Comparison of ENCODE assay signal across 22 mouse cellular contexts in the genomic region with DNA sequence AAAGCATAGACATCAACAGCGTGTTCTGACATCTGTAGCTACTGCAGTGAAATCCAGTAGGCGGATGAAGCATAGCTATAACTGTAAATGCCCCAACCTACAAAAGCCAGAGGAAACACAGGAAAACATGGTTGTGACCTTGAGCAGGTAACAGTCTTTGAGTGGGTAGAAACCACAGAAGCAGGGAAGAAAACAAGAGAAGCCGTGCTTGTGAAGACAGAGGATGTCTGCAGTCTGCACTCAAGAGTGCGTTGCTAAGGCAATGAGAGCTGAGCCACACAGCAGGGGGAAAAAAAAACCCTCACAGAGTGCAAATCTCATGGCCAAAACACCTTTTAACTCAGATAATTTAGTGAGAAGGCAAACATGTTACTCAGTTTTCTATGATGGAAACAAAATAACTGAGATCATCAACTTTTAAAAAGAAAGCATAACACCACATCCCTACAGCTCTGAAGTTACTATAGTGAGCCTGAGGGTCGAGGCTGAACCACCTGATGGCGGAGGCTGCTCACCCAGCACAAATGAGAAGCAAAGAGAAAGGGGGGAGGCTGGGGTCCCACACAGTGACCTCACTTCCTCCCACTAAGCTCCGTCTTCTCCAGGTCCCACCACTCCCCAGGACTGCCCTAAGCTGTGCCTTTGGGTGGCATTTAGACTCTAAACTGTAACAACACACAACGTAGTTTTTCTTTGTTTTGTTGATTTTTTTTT. TPM values are rescaled to one million over a fixed set of nuclear protein-coding genes. Genes with fewer than 3 reads are reported as not detected.
DNase-seq lines count a peak whose midpoint lies in the region; ATAC-seq lines count a peak whose summit lies in the region.
"Had no signal": no experiment of that assay in that cellular context is flagged by ENCODE, and none has a peak within 500 bp of the region (broad histone marks: within the 10 kb centered on the region; RNA-seq: fewer than 3 reads in every experiment).

No protein-coding gene starts in this region.

- no peaks in the 10 kb centered on the region for H3K27me3 ChIP-seq in midbrain, embryonic 11.5 days (ENCODE audit: control insufficient read depth, insufficient read depth, low read length)
- H3K27me3 ChIP-seq in midbrain, embryonic 13.5 days = no peaks in the 10 kb centered on the region
- H3K27me3 ChIP-seq: limb, embryonic 12.5 days; neural tube, embryonic 13.5 days had no signal

- H3K9me3 ChIP-seq in midbrain, embryonic 11.5 days (ENCODE audit: control insufficient read depth, low read length) = no peaks in the 10 kb centered on the region
- no peaks in the 10 kb centered on the region for H3K9me3 ChIP-seq in midbrain, embryonic 13.5 days
- H3K9me3 ChIP-seq: embryonic facial prominence, embryonic 12.5 days; heart, embryonic 10.5 days; limb, embryonic 12.5 days; neural tube, embryonic 13.5 days had no signal

- no peak overlapping the region for H3K27ac ChIP-seq in midbrain, embryonic 11.5 days (ENCODE audit: low read depth, low read length)
- H3K27ac ChIP-seq in midbrain, embryonic 13.5 days = no peak overlapping the region
- H3K27ac ChIP-seq: embryonic facial prominence, embryonic 12.5 days; heart, embryonic 10.5 days; hindbrain, postnatal 0 days; left cerebral cortex, adult 2 months; limb, embryonic 12.5 days; liver, embryonic 15.5 days; neural tube, embryonic 13.5 days had no signal

- H3K4me3 ChIP-seq in midbrain, embryonic 11.5 days (ENCODE audit: low read depth, low read length) = no peak overlapping the region
- H3K4me3 ChIP-seq in midbrain, embryonic 13.5 days (replicated peaks) = no peak overlapping the region
- H3K4me3 ChIP-seq: embryonic facial prominence, embryonic 12.5 days; heart, embryonic 10.5 days; left cerebral cortex, adult 2 months; limb, embryonic 12.5 days; liver, embryonic 15.5 days; neural tube, embryonic 13.5 days had no signal

- H3K36me3 ChIP-seq in midbrain, embryonic 11.5 days (ENCODE audit: control insufficient read depth, insufficient read depth, low read length) = no peaks in the 10 kb centered on the region
- H3K36me3 ChIP-seq in midbrain, embryonic 13.5 days = no peaks in the 10 kb centered on the region
- H3K36me3 ChIP-seq: embryonic facial prominence, embryonic 12.5 days; heart, embryonic 10.5 days; limb, embryonic 12.5 days; liver, embryonic 15.5 days; neural tube, embryonic 13.5 days had no signal

- no peak overlapping the region for H3K9ac ChIP-seq in midbrain, embryonic 11.5 days (ENCODE audit: low read length)
- H3K9ac ChIP-seq in midbrain, embryonic 13.5 days (replicated peaks) = no peak overlapping the region
- H3K9ac ChIP-seq: embryonic facial prominence, embryonic 12.5 days; limb, embryonic 12.5 days; liver, embryonic 15.5 days; neural tube, embryonic 13.5 days had no signal

- no peak for ATAC-seq in midbrain, embryonic 11.5 days (ENCODE audit: low FRiP score)
- ATAC-seq in midbrain, embryonic 13.5 days = no peak
- ATAC-seq in CD4-positive, CD25-positive, alpha-beta regulatory T cell, adult 4 months = peak; percentile 93
- 0 out of 2 replicates have a peak, but pooled peaks have one; percentile 9 for ATAC-seq in megakaryocyte, adult 5-6 weeks (ENCODE audit: poor library complexity, severe bottlenecking)
- ATAC-seq: hindbrain, postnatal 0 days had no signal

- peaks cover 4% of the 10 kb centered on the region; the same call in 1 of the 2 replicates for H3K4me1 ChIP-seq in midbrain, embryonic 11.5 days (ENCODE audit: control insufficient read depth, insufficient read depth, low read length)
- peaks cover 14% of the 10 kb centered on the region for H3K4me1 ChIP-seq in midbrain, embryonic 13.5 days (replicated peaks)
- H3K4me1 ChIP-seq: embryonic facial prominence, embryonic 12.5 days; limb, embryonic 12.5 days; neural tube, embryonic 13.5 days had no signal

- 50% methylated on average over 8 of the region's 8 CpGs for WGBS in midbrain, embryonic 11.5 days
- WGBS in midbrain, embryonic 13.5 days = 40% methylated on average over 8 of the region's 8 CpGs

- peak; percentile 86 for DNase-seq in midbrain, embryonic 11.5 days (ENCODE audit: low spot score, missing footprints)
- DNase-seq in thymus, postnatal 25 days = peak; percentile 72
- no peak for DNase-seq in gastrocnemius, postnatal 4 days (ENCODE audit: low spot score in 2 of 2)
- no peak for DNase-seq in adrenal gland, postnatal 25 days
- DNase-seq: adrenal gland, postnatal 36 days; gastrocnemius, postnatal 14 days; kidney, adult 8-10 months; lung, postnatal 10 days; retina, postnatal 1 day; spleen, adult 18-20 months had no signal

- H3K4me2 ChIP-seq in midbrain, embryonic 11.5 days = no peak overlapping the region
- H3K4me2 ChIP-seq in midbrain, embryonic 13.5 days (replicated peaks) = no peak overlapping the region
- H3K4me2 ChIP-seq: embryonic facial prominence, embryonic 12.5 days; limb, embryonic 12.5 days; liver, embryonic 15.5 days; neural tube, embryonic 13.5 days had no signal

RNA-seq across cellular contexts. Expression of a gene that starts 8.3 kb away (rescaled TPM):
- 0.93 and 1.2 TPM in 2 replicates for polyA plus RNA-seq in midbrain, embryonic 11.5 days (2014; fragmentation: Nextera tagmentation; extraction: Ambion mirVana)
- polyA plus RNA-seq in midbrain, embryonic 13.5 days (2015; fragmentation: Nextera tagmentation; extraction: Ambion mirVana) = 0.40 TPM in 2 replicates
- polyA plus RNA-seq in CD4-positive, CD25-positive, alpha-beta regulatory T cell, adult 4 months (2017; shearing (Covaris generic)) = 10 to 100 TPM; 12.0 to 22.3 TPM
- 87.1 and 142 TPM in 2 replicates for total RNA-seq in megakaryocyte, adult 5-6 weeks (2015)
- total RNA-seq in megakaryocyte, adult 5-6 weeks (2017) = 67.2 and 77.3 TPM in 2 replicates
- total RNA-seq in gastrocnemius, postnatal 4 days (2021) = 1 to 10 TPM; 3.2 to 4.3 TPM
- 2.1 and 5.9 TPM in 2 replicates for total RNA-seq in adrenal gland, postnatal 25 days (2021)

RNA-seq across cellular contexts. Expression of a gene that starts 24.0 kb away (rescaled TPM):
- polyA plus RNA-seq in midbrain, embryonic 11.5 days (2014; fragmentation: Nextera tagmentation; extraction: Ambion mirVana) = 456 and 535 TPM in 2 replicates
- 291 and 346 TPM in 2 replicates for polyA plus RNA-seq in midbrain, embryonic 13.5 days (2015; fragmentation: Nextera tagmentation; extraction: Ambion mirVana)
- under 1 TPM in 1 of 2 experiments, not detected in 1; 0.59 TPM for polyA plus RNA-seq in CD4-positive, CD25-positive, alpha-beta regulatory T cell, adult 4 months (2017; shearing (Covaris generic))
- total RNA-seq in megakaryocyte, adult 5-6 weeks (2015) = 0.25 and 0.27 TPM in 2 replicates
- total RNA-seq in megakaryocyte, adult 5-6 weeks (2017) = not detected in 2 replicates
- under 1 TPM; 0.49 to 0.67 TPM for total RNA-seq in gastrocnemius, postnatal 4 days (2021)
- not detected in 2 replicates for total RNA-seq in adrenal gland, postnatal 25 days (2021)
- total RNA-seq: adrenal gland, postnatal 36 days; common myeloid progenitor, adult 5-6 weeks had no signal
- polyA plus RNA-seq: C2C12 had no signal

RNA-seq across cellular contexts. Expression of a gene that starts 27.2 kb away (rescaled TPM):
- polyA plus RNA-seq in midbrain, embryonic 11.5 days (2014; fragmentation: Nextera tagmentation; extraction: Ambion mirVana) = 37.0 and 40.4 TPM in 2 replicates
- polyA plus RNA-seq in midbrain, embryonic 13.5 days (2015; fragmentation: Nextera tagmentation; extraction: Ambion mirVana) = 42.0 and 43.3 TPM in 2 replicates
- 10 to 100 TPM; 40.8 to 61.1 TPM for polyA plus RNA-seq in CD4-positive, CD25-positive, alpha-beta regulatory T cell, adult 4 months (2017; shearing (Covaris generic))
- total RNA-seq in megakaryocyte, adult 5-6 weeks (2015) = 28.8 and 36.1 TPM in 2 replicates
- total RNA-seq in megakaryocyte, adult 5-6 weeks (2017) = 19.1 and 27.0 TPM in 2 replicates
- total RNA-seq in gastrocnemius, postnatal 4 days (2021) = 10 to 100 TPM; 27.4 to 29.9 TPM
- total RNA-seq in adrenal gland, postnatal 25 days (2021) = 33.6 and 33.8 TPM in 2 replicates

RNA-seq across cellular contexts. Expression of a gene that starts 37.8 kb away (rescaled TPM):
- 39.6 and 41.8 TPM in 2 replicates for polyA plus RNA-seq in midbrain, embryonic 11.5 days (2014; fragmentation: Nextera tagmentation; extraction: Ambion mirVana)
- polyA plus RNA-seq in midbrain, embryonic 13.5 days (2015; fragmentation: Nextera tagmentation; extraction: Ambion mirVana) = 43.4 and 46.9 TPM in 2 replicates
- 10 to 100 TPM in 1 of 2 experiments, 1 to 10 TPM in 1; 5.4 to 11.3 TPM for polyA plus RNA-seq in CD4-positive, CD25-positive, alpha-beta regulatory T cell, adult 4 months (2017; shearing (Covaris generic))
- total RNA-seq in megakaryocyte, adult 5-6 weeks (2015) = 8.8 and 9.1 TPM in 2 replicates
- 5.5 and 6.6 TPM in 2 replicates for total RNA-seq in megakaryocyte, adult 5-6 weeks (2017)
- total RNA-seq in gastrocnemius, postnatal 4 days (2021) = 100 to 1,000 TPM; 100 to 112 TPM
- 126 and 172 TPM in 2 replicates for total RNA-seq in adrenal gland, postnatal 25 days (2021)

Comparison
In these comparisons a context has a peak if more than half of its experiments do, and no peak if none do; other contexts are left out.
1. ATAC-seq: peak in CD4-positive, CD25-positive, alpha-beta regulatory T cell, adult 4 months (single experiment) and megakaryocyte, adult 5-6 weeks (single experiment); none in midbrain, embryonic 11.5 days (single experiment) and midbrain, embryonic 13.5 days (single experiment).
2. DNase-seq: peak in midbrain, embryonic 11.5 days (single experiment) and thymus, postnatal 25 days (single experiment); none in gastrocnemius, postnatal 4 days (0 of 2) and adrenal gland, postnatal 25 days (single experiment).